In the genomic region with DNA sequence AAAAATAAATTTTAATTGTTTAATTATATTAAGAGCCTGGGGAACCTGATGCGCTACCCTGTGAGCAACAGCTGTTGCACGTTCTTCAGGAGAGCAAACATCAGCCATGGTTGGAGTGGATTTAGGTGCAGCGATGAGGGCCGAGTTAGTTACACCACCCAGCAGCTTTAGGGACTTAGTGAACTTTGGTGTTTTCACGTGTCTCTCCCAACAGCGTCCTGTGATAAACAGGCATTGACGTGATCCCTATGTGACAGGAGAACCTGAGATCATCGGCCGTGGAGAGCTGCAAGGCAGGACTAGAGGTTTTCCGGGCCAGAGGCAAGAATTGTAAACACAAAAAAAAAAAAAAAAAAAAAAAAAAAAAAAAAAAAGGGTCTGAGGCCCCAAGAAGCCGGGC, we compare ENCODE assay signal across 24 mouse cellular contexts. TPM values are rescaled to one million over a fixed set of nuclear protein-coding genes. Genes with fewer than 3 reads are reported as not detected.
DNase-seq lines count a peak whose midpoint lies in the region; ATAC-seq and TF ChIP-seq lines count a peak whose summit lies in the region.
"Had no signal": no experiment of that assay in that cellular context is flagged by ENCODE, and none has a peak within 500 bp of the region (broad histone marks: within the 10 kb centered on the region; RNA-seq: fewer than 3 reads in every experiment).

No protein-coding gene starts in this region.

- no peaks in the 10 kb centered on the region for H3K27me3 ChIP-seq in liver, embryonic 15.5 days
- no peaks in the 10 kb centered on the region for H3K27me3 ChIP-seq in liver, embryonic 11.5 days (replicated peaks; ENCODE audit: control insufficient read depth, insufficient read depth, low read length)
- H3K27me3 ChIP-seq in testis, adult 2 months (ENCODE audit: control insufficient read depth, insufficient read depth, low read length) = no peaks in the 10 kb centered on the region
- H3K27me3 ChIP-seq in thymus, adult 2 months (ENCODE audit: control insufficient read depth, insufficient read depth, low read length) = no peaks in the 10 kb centered on the region
- H3K27me3 ChIP-seq: embryonic facial prominence, embryonic 12.5 days; forebrain, embryonic 13.5 days; forebrain, embryonic 15.5 days had no signal

- no peak overlapping the region for H3K27ac ChIP-seq in liver, embryonic 15.5 days (replicated peaks)
- H3K27ac ChIP-seq in liver, embryonic 11.5 days (ENCODE audit: low read depth, low read length) = no peak overlapping the region
- no peak overlapping the region for H3K27ac ChIP-seq in testis, adult 2 months (ENCODE audit: control insufficient read depth, insufficient read depth, low read depth, low read length)
- no peak overlapping the region for H3K27ac ChIP-seq in thymus, adult 2 months (ENCODE audit: control insufficient read depth, insufficient read depth, low read length)
- H3K27ac ChIP-seq: embryonic facial prominence, embryonic 10.5 days; embryonic facial prominence, embryonic 12.5 days; forebrain, embryonic 13.5 days; forebrain, embryonic 15.5 days had no signal

- peak; percentile 50 for DNase-seq in heart, adult 11 months
- no peak for DNase-seq in heart, adult 9 months (ENCODE audit: low spot score in 2 of 2)
- DNase-seq in liver, embryonic 11.5 days (ENCODE audit: low spot score) = no peak
- no peak for DNase-seq in testis, postnatal 10 days (ENCODE audit: low spot score)
- peak; percentile 4 for DNase-seq in naive thymus-derived CD4-positive, alpha-beta T cell, adult 2 months (ENCODE audit: low read depth)
- no peak for DNase-seq in thymus, adult 2 months
- DNase-seq: adrenal gland, adult 2 months; adrenal gland, postnatal 10 days; adrenal gland, postnatal 36 days; B cell, adult 2 months; cerebellum, adult 11-12 months; cerebellum, adult 2 months; cerebellum, adult 9-10 months; cerebellum, postnatal 10 days; cerebellum, postnatal 25 days had no signal

- no peak for TF ChIP-seq CTCF in testis, adult 2 months (IDR thresholded peaks at IDR 0.05; ENCODE audit: control insufficient read depth, insufficient read depth, insufficient replicate concordance, low read depth, low read length)
- TF ChIP-seq CTCF in thymus, adult 2 months (IDR thresholded peaks at IDR 0.05; ENCODE audit: borderline replicate concordance, control insufficient read depth, extremely low read depth, insufficient read depth, low read length, poor library complexity) = no peak

- no peaks in the 10 kb centered on the region for H3K9me3 ChIP-seq in liver, embryonic 15.5 days (replicated peaks)
- H3K9me3 ChIP-seq in liver, embryonic 11.5 days (ENCODE audit: control insufficient read depth, low read length) = no peaks in the 10 kb centered on the region
- H3K9me3 ChIP-seq: embryonic facial prominence, embryonic 10.5 days; embryonic facial prominence, embryonic 12.5 days; forebrain, embryonic 13.5 days; forebrain, embryonic 15.5 days had no signal

- TF ChIP-seq POLR2A in testis, adult 2 months (IDR thresholded peaks at IDR 0.05; ENCODE audit: control insufficient read depth, low read depth, low read length) = no peak
- no peak for TF ChIP-seq POLR2A in thymus, adult 2 months (IDR thresholded peaks at IDR 0.05; ENCODE audit: control insufficient read depth, extremely low read depth, insufficient read depth, low read length, poor library complexity)

- 65% methylated on average over 11 of the region's 11 CpGs for WGBS in liver, embryonic 15.5 days (ENCODE audit: insufficient replicate concordance)
- 74% methylated on average over 11 of the region's 11 CpGs for WGBS in liver, embryonic 11.5 days
- 82% methylated on average over 11 of the region's 11 CpGs for WGBS in thymus, adult 2 months

- H3K4me1 ChIP-seq in liver, embryonic 15.5 days (replicated peaks) = 0 out of 2 replicates have a peak, but pooled peaks cover 4% of the 10 kb centered on the region
- no peaks in the 10 kb centered on the region for H3K4me1 ChIP-seq in liver, embryonic 11.5 days (replicated peaks; ENCODE audit: control insufficient read depth, insufficient read depth, low read length)
- H3K4me1 ChIP-seq in testis, adult 2 months (ENCODE audit: control insufficient read depth, insufficient read depth, low read length) = peaks cover 6% of the 10 kb centered on the region; the same call in 1 of the 2 replicates
- H3K4me1 ChIP-seq in thymus, adult 2 months (replicated peaks; ENCODE audit: control insufficient read depth, insufficient read depth, low read length) = peaks cover 21% of the 10 kb centered on the region
- H3K4me1 ChIP-seq: embryonic facial prominence, embryonic 10.5 days; embryonic facial prominence, embryonic 12.5 days; forebrain, embryonic 13.5 days; forebrain, embryonic 15.5 days had no signal

- H3K4me3 ChIP-seq in liver, embryonic 15.5 days (replicated peaks) = no peak overlapping the region
- no peak overlapping the region for H3K4me3 ChIP-seq in liver, embryonic 11.5 days (ENCODE audit: low read depth, low read length)
- peak overlapping the region; percentile 21 for H3K4me3 ChIP-seq in testis, adult 2 months (ENCODE audit: control insufficient read depth, low read depth, low read length)
- no peak overlapping the region for H3K4me3 ChIP-seq in thymus, adult 2 months (ENCODE audit: control insufficient read depth, insufficient read depth, low read length)
- H3K4me3 ChIP-seq: embryonic facial prominence, embryonic 10.5 days; embryonic facial prominence, embryonic 12.5 days; forebrain, embryonic 13.5 days; forebrain, embryonic 15.5 days had no signal

- H3K9ac ChIP-seq in liver, embryonic 15.5 days = no peak overlapping the region
- no peak overlapping the region for H3K9ac ChIP-seq in liver, embryonic 11.5 days (ENCODE audit: low read depth, low read length)
- H3K9ac ChIP-seq: embryonic facial prominence, embryonic 12.5 days; forebrain, embryonic 13.5 days; forebrain, embryonic 15.5 days had no signal

- H3K4me2 ChIP-seq in liver, embryonic 15.5 days = peak overlapping the region; percentile 8; the same call in 1 of the 2 replicates
- H3K4me2 ChIP-seq in liver, embryonic 11.5 days = no peak overlapping the region
- H3K4me2 ChIP-seq: embryonic facial prominence, embryonic 12.5 days; forebrain, embryonic 13.5 days; forebrain, embryonic 15.5 days had no signal

- no peaks in the 10 kb centered on the region for H3K36me3 ChIP-seq in liver, embryonic 15.5 days (replicated peaks)
- no peaks in the 10 kb centered on the region for H3K36me3 ChIP-seq in liver, embryonic 11.5 days (ENCODE audit: control insufficient read depth, insufficient read depth, low read length)
- no peaks in the 10 kb centered on the region for H3K36me3 ChIP-seq in testis, adult 2 months (ENCODE audit: control insufficient read depth, insufficient read depth, low read length)
- no peaks in the 10 kb centered on the region for H3K36me3 ChIP-seq in thymus, adult 2 months (ENCODE audit: control insufficient read depth, insufficient read depth, low read length)
- H3K36me3 ChIP-seq: embryonic facial prominence, embryonic 10.5 days; embryonic facial prominence, embryonic 12.5 days; forebrain, embryonic 15.5 days had no signal

- no peak for ATAC-seq in liver, embryonic 15.5 days (ENCODE audit: insufficient read depth)
- ATAC-seq in liver, embryonic 11.5 days (replicated peaks; ENCODE audit: low FRiP score) = no peak
- ATAC-seq: forebrain, embryonic 13.5 days; forebrain, embryonic 15.5 days had no signal

RNA-seq across cellular contexts. Expression of gene Foxq1, which starts 52.1 kb away (rescaled TPM):
- 1.0 and 1.3 TPM in 2 replicates for polyA plus RNA-seq in liver, embryonic 15.5 days (2015; fragmentation: Nextera tagmentation; extraction: Ambion mirVana)
- 0.05 and 0.08 TPM in 2 replicates for polyA plus RNA-seq in liver, embryonic 11.5 days (2014; fragmentation: Nextera tagmentation; extraction: Ambion mirVana)
- polyA plus RNA-seq in testis, adult 2 months (2012; rRNA removed) = 2.7 TPM in 2 replicates
- polyA plus RNA-seq in thymus, adult 2 months (2012; rRNA removed) = 1.8 and 2.1 TPM in 2 replicates
- polyA plus RNA-seq: CD4-positive, CD25-positive, alpha-beta regulatory T cell, adult 4 months had no signal

RNA-seq across cellular contexts. Expression of gene A530084C06Rik, which starts 55.3 kb away (rescaled TPM):
- not detected in 2 replicates for polyA plus RNA-seq in liver, embryonic 15.5 days (2015; fragmentation: Nextera tagmentation; extraction: Ambion mirVana)
- not detected in 2 replicates for polyA plus RNA-seq in liver, embryonic 11.5 days (2014; fragmentation: Nextera tagmentation; extraction: Ambion mirVana)
- polyA plus RNA-seq in testis, adult 2 months (2012; rRNA removed) = 0.56 and 0.72 TPM in 2 replicates
- 0.13 and 0.19 TPM in 2 replicates for polyA plus RNA-seq in thymus, adult 2 months (2012; rRNA removed)
- polyA plus RNA-seq: CD4-positive, CD25-positive, alpha-beta regulatory T cell, adult 4 months; embryonic facial prominence, embryonic 10.5 days; embryonic facial prominence, embryonic 12.5 days; embryonic facial prominence, embryonic 14.5 days; forebrain, embryonic 11.5 days; forebrain, embryonic 13.5 days; forebrain, embryonic 15.5 days had no signal

Comparison
In these comparisons a context has a peak if more than half of its experiments do, and no peak if none do; other contexts are left out.
1. DNase-seq: peak in heart, adult 11 months (single experiment) and naive thymus-derived CD4-positive, alpha-beta T cell, adult 2 months (single experiment); none in heart, adult 9 months (0 of 2), liver, embryonic 11.5 days (single experiment), testis, postnatal 10 days (single experiment) and thymus, adult 2 months (single experiment).